ENCODE assay signal across 23 mouse cellular contexts in genomic region chr1:84677910-84678309, GRCm38 (mm10). TPM values are rescaled to one million over a fixed set of nuclear protein-coding genes. Genes with fewer than 3 reads are reported as not detected.
DNase-seq lines count a peak whose midpoint lies in the region; ATAC-seq and TF ChIP-seq lines count a peak whose summit lies in the region.
"Had no signal": no experiment of that assay in that cellular context is flagged by ENCODE, and none has a peak within 500 bp of the region (broad histone marks: within the 10 kb centered on the region; RNA-seq: fewer than 3 reads in every experiment).

No protein-coding gene starts in this region.

- H3K9ac ChIP-seq in midbrain, embryonic 14.5 days (replicated peaks; ENCODE audit: low read length) = no peak overlapping the region
- H3K9ac ChIP-seq in midbrain, embryonic 13.5 days (replicated peaks) = no peak overlapping the region
- no peak overlapping the region for H3K9ac ChIP-seq in neural tube, embryonic 15.5 days (replicated peaks)
- H3K9ac ChIP-seq in midbrain, postnatal 0 days (replicated peaks; ENCODE audit: low read length, poor library complexity, severe bottlenecking) = no peak overlapping the region
- H3K9ac ChIP-seq: forebrain, embryonic 13.5 days; hindbrain, embryonic 14.5 days had no signal

- no peak for TF ChIP-seq CTCF in midbrain, postnatal 0 days (IDR thresholded peaks at IDR 0.05)

- no peak overlapping the region for H3K4me2 ChIP-seq in midbrain, embryonic 14.5 days (ENCODE audit: low read length)
- no peak overlapping the region for H3K4me2 ChIP-seq in midbrain, embryonic 13.5 days (replicated peaks)
- no peak overlapping the region for H3K4me2 ChIP-seq in neural tube, embryonic 15.5 days
- H3K4me2 ChIP-seq in midbrain, postnatal 0 days (ENCODE audit: low read depth, low read length, poor library complexity, severe bottlenecking) = no peak overlapping the region
- H3K4me2 ChIP-seq: forebrain, embryonic 13.5 days; heart, embryonic 11.5 days; hindbrain, embryonic 14.5 days had no signal

- H3K9me3 ChIP-seq in midbrain, embryonic 14.5 days (ENCODE audit: control insufficient read depth, low read length) = no peaks in the 10 kb centered on the region
- peaks cover 3% of the 10 kb centered on the region; the same call in 1 of the 2 replicates for H3K9me3 ChIP-seq in midbrain, embryonic 13.5 days
- no peaks in the 10 kb centered on the region for H3K9me3 ChIP-seq in neural tube, embryonic 15.5 days (replicated peaks)
- no peaks in the 10 kb centered on the region for H3K9me3 ChIP-seq in midbrain, postnatal 0 days (ENCODE audit: low read length)
- H3K9me3 ChIP-seq: forebrain, embryonic 10.5 days; forebrain, embryonic 13.5 days had no signal

- no peak overlapping the region for H3K27ac ChIP-seq in midbrain, embryonic 14.5 days (replicated peaks; ENCODE audit: low read depth, low read length)
- H3K27ac ChIP-seq in midbrain, embryonic 13.5 days = no peak overlapping the region
- no peak overlapping the region for H3K27ac ChIP-seq in neural tube, embryonic 15.5 days (replicated peaks)
- 0 out of 2 replicates have a peak overlapping the region, but pooled peaks have one; percentile 32 for H3K27ac ChIP-seq in midbrain, postnatal 0 days (ENCODE audit: low read depth, low read length)
- H3K27ac ChIP-seq: forebrain, embryonic 10.5 days; forebrain, embryonic 13.5 days; hindbrain, embryonic 14.5 days had no signal

- no peaks in the 10 kb centered on the region for H3K27me3 ChIP-seq in midbrain, embryonic 14.5 days (ENCODE audit: control insufficient read depth, insufficient read depth, low read length)
- no peaks in the 10 kb centered on the region for H3K27me3 ChIP-seq in midbrain, embryonic 13.5 days
- no peaks in the 10 kb centered on the region for H3K27me3 ChIP-seq in neural tube, embryonic 15.5 days (replicated peaks)
- H3K27me3 ChIP-seq in midbrain, postnatal 0 days (ENCODE audit: insufficient read depth, low read length) = no peaks in the 10 kb centered on the region
- H3K27me3 ChIP-seq: forebrain, embryonic 13.5 days had no signal

- 0 out of 2 replicates have a peak, but pooled peaks cover 7% of the 10 kb centered on the region for H3K4me1 ChIP-seq in midbrain, embryonic 14.5 days (ENCODE audit: control insufficient read depth, insufficient read depth, low read length)
- H3K4me1 ChIP-seq in midbrain, embryonic 13.5 days (replicated peaks) = peaks cover 6% of the 10 kb centered on the region
- peaks cover 11% of the 10 kb centered on the region; the same call in 1 of the 2 replicates for H3K4me1 ChIP-seq in neural tube, embryonic 15.5 days
- H3K4me1 ChIP-seq in midbrain, postnatal 0 days (ENCODE audit: insufficient read depth, low read length) = no peaks in the 10 kb centered on the region; the same call in 1 of the 2 replicates
- H3K4me1 ChIP-seq: forebrain, embryonic 10.5 days; forebrain, embryonic 13.5 days had no signal

- 56% methylated on average over 4 of the region's 4 CpGs for WGBS in midbrain, embryonic 14.5 days
- 49% methylated on average over 4 of the region's 4 CpGs for whole genome bisulfite sequencing in midbrain, embryonic 13.5 days
- WGBS in neural tube, embryonic 15.5 days = 62% methylated on average over 4 of the region's 4 CpGs
- WGBS in midbrain, postnatal 0 days = 39% methylated on average over 4 of the region's 4 CpGs

- no peak for ATAC-seq in midbrain, embryonic 14.5 days (ENCODE audit: low FRiP score, low TSS enrichment)
- ATAC-seq in midbrain, embryonic 13.5 days = no peak
- peak; percentile 62; the same call in 1 of the 2 replicates for ATAC-seq in neural tube, embryonic 15.5 days (ENCODE audit: low FRiP score)
- no peak for ATAC-seq in midbrain, postnatal 0 days (ENCODE audit: low FRiP score)
- ATAC-seq in megakaryocyte progenitor cell, adult 5-6 weeks (replicated peaks; ENCODE audit: poor library complexity) = no peak
- ATAC-seq: activated CD4-positive, CD25-positive, alpha-beta regulatory T cell, adult 4 months; CD4-positive, CD25-positive, alpha-beta regulatory T cell, adult 4 months; forebrain, embryonic 13.5 days; forebrain, embryonic 16.5 days had no signal

- DNase-seq in midbrain, embryonic 14.5 days = peak; percentile 26
- no peak for DNase-seq in neural tube, embryonic 10.5 days (ENCODE audit: extremely low spot score, low spot score)
- peak; percentile 38 for DNase-seq in brain, adult 2 months (ENCODE audit: low read depth, low spot score)
- no peak for DNase-seq in midbrain, postnatal 0 days (ENCODE audit: low spot score)
- DNase-seq: adrenal gland, adult 8-10 months; adrenal gland, postnatal 25 days; cerebellum, adult 18-20 months; cerebellum, adult 9-10 months; cerebellum, postnatal 14 days; gastrocnemius, postnatal 10 days; gastrocnemius, postnatal 36 days had no signal

- H3K4me3 ChIP-seq in midbrain, embryonic 14.5 days (replicated peaks; ENCODE audit: low read depth, low read length) = no peak overlapping the region
- no peak overlapping the region for H3K4me3 ChIP-seq in midbrain, embryonic 13.5 days (replicated peaks)
- no peak overlapping the region for H3K4me3 ChIP-seq in neural tube, embryonic 15.5 days (replicated peaks)
- no peak overlapping the region for H3K4me3 ChIP-seq in midbrain, postnatal 0 days (ENCODE audit: low read depth, low read length)
- H3K4me3 ChIP-seq: forebrain, embryonic 10.5 days; forebrain, embryonic 13.5 days had no signal

- no peaks in the 10 kb centered on the region for H3K36me3 ChIP-seq in midbrain, embryonic 14.5 days (ENCODE audit: control insufficient read depth, insufficient read depth, low read length)
- H3K36me3 ChIP-seq in midbrain, embryonic 13.5 days = no peaks in the 10 kb centered on the region
- 0 out of 2 replicates have a peak, but pooled peaks cover 4% of the 10 kb centered on the region for H3K36me3 ChIP-seq in neural tube, embryonic 15.5 days
- H3K36me3 ChIP-seq in midbrain, postnatal 0 days (ENCODE audit: insufficient read depth, low read length) = no peaks in the 10 kb centered on the region
- H3K36me3 ChIP-seq: forebrain, embryonic 10.5 days had no signal

RNA-seq across cellular contexts. Expression of gene Dner, which starts 18.1 kb away (rescaled TPM):
- polyA plus RNA-seq in midbrain, embryonic 14.5 days (2014; fragmentation: Nextera tagmentation; extraction: Ambion mirVana) = 241 and 244 TPM in 2 replicates
- 156 and 168 TPM in 2 replicates for polyA plus RNA-seq in midbrain, embryonic 13.5 days (2015; fragmentation: Nextera tagmentation; extraction: Ambion mirVana)
- polyA plus RNA-seq in neural tube, embryonic 15.5 days (2015; fragmentation: Nextera tagmentation; extraction: Ambion mirVana) = 285 and 344 TPM in 2 replicates
- total RNA-seq in midbrain, postnatal 0 days (2014; rRNA removed) = 321 TPM in 2 replicates
- polyA plus RNA-seq in midbrain, postnatal 0 days (2015; fragmentation: Nextera tagmentation; extraction: Ambion mirVana) = 323 and 326 TPM in 2 replicates
- 0.12 TPM in 1 of 2 replicates, not detected in the other for total RNA-seq in megakaryocyte progenitor cell, adult 5-6 weeks (2015)
- not detected in 2 replicates for total RNA-seq in megakaryocyte progenitor cell, adult 5-6 weeks (2017)
- total RNA-seq: gastrocnemius, postnatal 36 days; granulocyte monocyte progenitor cell, adult 5-6 weeks; MEL had no signal
- polyA plus RNA-seq: activated CD4-positive, CD25-positive, alpha-beta regulatory T cell, adult 4 months; CD4-positive, CD25-positive, alpha-beta regulatory T cell, adult 4 months had no signal

Comparison
In these comparisons a context has a peak if more than half of its experiments do, and no peak if none do; other contexts are left out.
1. DNase-seq: peak in midbrain, embryonic 14.5 days (single experiment) and brain, adult 2 months (single experiment); none in neural tube, embryonic 10.5 days (single experiment) and midbrain, postnatal 0 days (single experiment).